Mouse (Mus musculus): ENCODE measurements around the gene Rapgef5. TPM values are rescaled to one million over a fixed set of nuclear protein-coding genes. Genes with fewer than 3 reads are reported as not detected.

The Rapgef5 gene
- polyA plus RNA-seq, 1 experiment from 2014 or later, result 10.4 TPM

GRCm38 (mm10) chr12:117524311-117525013 is 8.2 kb downstream of the Rapgef5 start:
- no peak overlapping the region for H3K9ac ChIP-seq (ENCODE audit: low read length)
- H3K27ac ChIP-seq (ENCODE audit: low read depth, low read length), result no peak overlapping the region
- no peak overlapping the region for H3K4me2 ChIP-seq
- WGBS, result 73% methylated on average over 9 of the region's 9 CpGs
- no peak overlapping the region for H3K4me3 ChIP-seq (ENCODE audit: low read depth, low read length)
- DNase-seq (ENCODE audit: low spot score, missing footprints) (no peak), ATAC-seq (ENCODE audit: low FRiP score) (no peak)
- no peaks in the 10 kb centered on the region for H3K36me3 ChIP-seq (ENCODE audit: control insufficient read depth, insufficient read depth, low read length)
- H3K9me3 ChIP-seq (ENCODE audit: control insufficient read depth, low read length), result no peaks in the 10 kb centered on the region
- H3K4me1 ChIP-seq (ENCODE audit: control insufficient read depth, insufficient read depth, low read length), result no peaks in the 10 kb centered on the region
- no peaks in the 10 kb centered on the region for H3K27me3 ChIP-seq (ENCODE audit: control insufficient read depth, insufficient read depth, low read length)

GRCm38 (mm10) chr12:117527889-117528288 is 11.6 kb downstream of the Rapgef5 start:
- no peaks in the 10 kb centered on the region for H3K36me3 ChIP-seq (ENCODE audit: control insufficient read depth, insufficient read depth, low read length)
- H3K4me2 ChIP-seq, result no peak overlapping the region
- no peak overlapping the region for H3K4me3 ChIP-seq (ENCODE audit: low read depth, low read length)
- no peaks in the 10 kb centered on the region for H3K4me1 ChIP-seq (ENCODE audit: control insufficient read depth, insufficient read depth, low read length)
- H3K9ac ChIP-seq (ENCODE audit: low read length), result no peak overlapping the region
- ATAC-seq (ENCODE audit: low FRiP score) (no peak), DNase-seq (ENCODE audit: low spot score, missing footprints) (no peak)
- peaks cover 6% of the 10 kb centered on the region for H3K27me3 ChIP-seq (ENCODE audit: control insufficient read depth, insufficient read depth, low read length)
- H3K27ac ChIP-seq (ENCODE audit: low read depth, low read length), result no peak overlapping the region
- no peaks in the 10 kb centered on the region for H3K9me3 ChIP-seq (ENCODE audit: control insufficient read depth, low read length)
- 77% methylated on average over 3 of the region's 3 CpGs for WGBS

- Histone ChIP-seq H3K9me3 (ENCODE audit: control insufficient read depth, low read length) (no peaks in the 10 kb centered on the region), H3K9ac (ENCODE audit: low read length) (no peak overlapping the region), H3K4me1 (ENCODE audit: control insufficient read depth, insufficient read depth, low read length) (peaks cover 2% of the 10 kb centered on the region; the same call in 1 of the 2 replicates), H3K4me3 (ENCODE audit: low read depth, low read length) (no peak overlapping the region), H3K27me3 (ENCODE audit: control insufficient read depth, insufficient read depth, low read length) (peaks cover 13% of the 10 kb centered on the region), H3K27ac (ENCODE audit: low read depth, low read length) (no peak overlapping the region), H3K4me2 (no peak overlapping the region), H3K36me3 (ENCODE audit: control insufficient read depth, insufficient read depth, low read length) (no peaks in the 10 kb centered on the region)
- DNase-seq (ENCODE audit: low spot score, missing footprints) (no peak), ATAC-seq (ENCODE audit: low FRiP score) (no peak)
- WGBS, result 84% methylated on average over 4 of the region's 4 CpGs
Observed at GRCm38 (mm10) chr12:117528509-117529145, 12.3 kb downstream of the Rapgef5 start.

GRCm38 (mm10) chr12:117531106-117531505 is 14.8 kb downstream of the Rapgef5 start:
- peaks cover 29% of the 10 kb centered on the region for H3K27me3 ChIP-seq (ENCODE audit: control insufficient read depth, insufficient read depth, low read length)
- H3K4me2 ChIP-seq, result no peak overlapping the region
- WGBS, result 90% methylated on average over 4 of the region's 4 CpGs
- no peak overlapping the region for H3K9ac ChIP-seq (ENCODE audit: low read length)
- no peak overlapping the region for H3K27ac ChIP-seq (ENCODE audit: low read depth, low read length)
- no peak for ATAC-seq (ENCODE audit: low FRiP score)
- H3K4me3 ChIP-seq (ENCODE audit: low read depth, low read length), result no peak overlapping the region
- no peaks in the 10 kb centered on the region for H3K9me3 ChIP-seq (ENCODE audit: control insufficient read depth, low read length)
- no peak for DNase-seq (ENCODE audit: low spot score, missing footprints)
- peaks cover 5% of the 10 kb centered on the region for H3K4me1 ChIP-seq (ENCODE audit: control insufficient read depth, insufficient read depth, low read length)
- no peaks in the 10 kb centered on the region for H3K36me3 ChIP-seq (ENCODE audit: control insufficient read depth, insufficient read depth, low read length)

GRCm38 (mm10) chr12:117533176-117534086 is 17.2 kb downstream of the Rapgef5 start:
- peak overlapping the region; percentile 73 for H3K4me2 ChIP-seq
- no peaks in the 10 kb centered on the region for H3K9me3 ChIP-seq (ENCODE audit: control insufficient read depth, low read length)
- peak overlapping the region; percentile 53 for H3K9ac ChIP-seq (ENCODE audit: low read length)
- DNase-seq (ENCODE audit: low spot score, missing footprints) (peak; percentile 92), ATAC-seq (ENCODE audit: low FRiP score) (peak; percentile 79)
- H3K27me3 ChIP-seq (ENCODE audit: control insufficient read depth, insufficient read depth, low read length), result peaks cover 29% of the 10 kb centered on the region
- 1% methylated on average over 59 of the region's 64 CpGs for WGBS
- H3K4me3 ChIP-seq (ENCODE audit: low read depth, low read length), result peak overlapping the region; percentile 62
- H3K36me3 ChIP-seq (ENCODE audit: control insufficient read depth, insufficient read depth, low read length), result no peaks in the 10 kb centered on the region
- H3K4me1 ChIP-seq (ENCODE audit: control insufficient read depth, insufficient read depth, low read length), result peaks cover 5% of the 10 kb centered on the region
- H3K27ac ChIP-seq (ENCODE audit: low read depth, low read length), result no peak overlapping the region

GRCm38 (mm10) chr12:117534087-117534751 is 17.9 kb downstream of the Rapgef5 start:
- H3K9me3 ChIP-seq (ENCODE audit: control insufficient read depth, low read length), result no peaks in the 10 kb centered on the region
- peak overlapping the region; percentile 62 for H3K4me3 ChIP-seq (ENCODE audit: low read depth, low read length)
- no peaks in the 10 kb centered on the region for H3K36me3 ChIP-seq (ENCODE audit: control insufficient read depth, insufficient read depth, low read length)
- under 1% methylated on average over 63 of the region's 66 CpGs for WGBS
- DNase-seq (ENCODE audit: low spot score, missing footprints) (peak; percentile 94), ATAC-seq (ENCODE audit: low FRiP score) (peak; percentile 60)
- peak overlapping the region; percentile 53 for H3K9ac ChIP-seq (ENCODE audit: low read length)
- H3K4me2 ChIP-seq, result peak overlapping the region; percentile 73
- H3K4me1 ChIP-seq (ENCODE audit: control insufficient read depth, insufficient read depth, low read length), result peaks cover 5% of the 10 kb centered on the region
- peaks cover 29% of the 10 kb centered on the region for H3K27me3 ChIP-seq (ENCODE audit: control insufficient read depth, insufficient read depth, low read length)
- H3K27ac ChIP-seq (ENCODE audit: low read depth, low read length), result no peak overlapping the region

GRCm38 (mm10) chr12:117540352-117540751 is 24.1 kb downstream of the Rapgef5 start:
- ATAC-seq (ENCODE audit: low FRiP score) (no peak), DNase-seq (ENCODE audit: low spot score, missing footprints) (no peak)
- H3K4me2 ChIP-seq, result no peak overlapping the region
- 90% methylated on average over 2 of the region's 2 CpGs for WGBS
- no peak overlapping the region for H3K27ac ChIP-seq (ENCODE audit: low read depth, low read length)
- no peaks in the 10 kb centered on the region for H3K36me3 ChIP-seq (ENCODE audit: control insufficient read depth, insufficient read depth, low read length)
- H3K27me3 ChIP-seq (ENCODE audit: control insufficient read depth, insufficient read depth, low read length), result peaks cover 2% of the 10 kb centered on the region; the same call in 1 of the 2 replicates
- no peaks in the 10 kb centered on the region for H3K9me3 ChIP-seq (ENCODE audit: control insufficient read depth, low read length)
- H3K4me1 ChIP-seq (ENCODE audit: control insufficient read depth, insufficient read depth, low read length), result no peaks in the 10 kb centered on the region
- H3K4me3 ChIP-seq (ENCODE audit: low read depth, low read length), result no peak overlapping the region
- no peak overlapping the region for H3K9ac ChIP-seq (ENCODE audit: low read length)

- H3K4me3 ChIP-seq (ENCODE audit: low read depth, low read length), result no peak overlapping the region
- no peak overlapping the region for H3K4me2 ChIP-seq
- no peak overlapping the region for H3K9ac ChIP-seq (ENCODE audit: low read length)
- 89% methylated on average over 6 of the region's 6 CpGs for WGBS
- no peaks in the 10 kb centered on the region for H3K36me3 ChIP-seq (ENCODE audit: control insufficient read depth, insufficient read depth, low read length)
- no peak overlapping the region for H3K27ac ChIP-seq (ENCODE audit: low read depth, low read length)
- no peak for ATAC-seq (ENCODE audit: low FRiP score)
- H3K4me1 ChIP-seq (ENCODE audit: control insufficient read depth, insufficient read depth, low read length), result no peaks in the 10 kb centered on the region
- DNase-seq (ENCODE audit: low spot score, missing footprints), result no peak
- H3K27me3 ChIP-seq (ENCODE audit: control insufficient read depth, insufficient read depth, low read length), result no peaks in the 10 kb centered on the region
- H3K9me3 ChIP-seq (ENCODE audit: control insufficient read depth, low read length), result no peaks in the 10 kb centered on the region
Observed at GRCm38 (mm10) chr12:117545277-117545676, 29.0 kb downstream of the Rapgef5 start.
